11 mouse cellular contexts compared by ENCODE assay signal in genomic region chr9:122687170-122687569, GRCm38 (mm10). TPM values are rescaled to one million over a fixed set of nuclear protein-coding genes. Genes with fewer than 3 reads are reported as not detected.
DNase-seq lines count a peak whose midpoint lies in the region; ATAC-seq and TF ChIP-seq lines count a peak whose summit lies in the region.
"Had no signal": no experiment of that assay in that cellular context is flagged by ENCODE, and none has a peak within 500 bp of the region (broad histone marks: within the 10 kb centered on the region; RNA-seq: fewer than 3 reads in every experiment).

No protein-coding gene starts in this region.

- H3K9me3 ChIP-seq in intestine, postnatal 0 days (ENCODE audit: control insufficient read depth) = no peaks in the 10 kb centered on the region
- H3K9me3 ChIP-seq in intestine, embryonic 16.5 days (ENCODE audit: control insufficient read depth, low read length) = no peaks in the 10 kb centered on the region
- H3K9me3 ChIP-seq in CH12.LX (replicated peaks; ENCODE audit: low read length) = no peaks in the 10 kb centered on the region
- no peaks in the 10 kb centered on the region for H3K9me3 ChIP-seq in stomach, postnatal 0 days (ENCODE audit: control insufficient read depth, low read length)
- H3K9me3 ChIP-seq: embryonic facial prominence, embryonic 13.5 days had no signal

- H3K27ac ChIP-seq in intestine, postnatal 0 days (ENCODE audit: low read depth, low read length) = no peak overlapping the region
- no peak overlapping the region for H3K27ac ChIP-seq in intestine, embryonic 16.5 days (ENCODE audit: low read length)
- H3K27ac ChIP-seq in CH12.LX (ENCODE audit: insufficient read depth, low read depth) = no peak overlapping the region
- H3K27ac ChIP-seq in stomach, postnatal 0 days (replicated peaks) = no peak overlapping the region
- H3K27ac ChIP-seq: embryonic facial prominence, embryonic 13.5 days had no signal

- H3K4me3 ChIP-seq in intestine, postnatal 0 days (ENCODE audit: low read depth, low read length) = no peak overlapping the region
- H3K4me3 ChIP-seq in intestine, embryonic 16.5 days (ENCODE audit: low read length) = no peak overlapping the region
- H3K4me3 ChIP-seq in CH12.LX (replicated peaks in 1 of 3; ENCODE audit: low read depth in 2 of 3, low read length in 2 of 3, poor library complexity in 1 of 3) = no peak overlapping the region
- H3K4me3 ChIP-seq in stomach, postnatal 0 days (ENCODE audit: low read depth, low read length) = no peak overlapping the region
- H3K4me3 ChIP-seq: embryonic facial prominence, embryonic 13.5 days had no signal

- peak; percentile 69 for TF ChIP-seq CTCF in intestine, postnatal 0 days (IDR thresholded peaks at IDR 0.05; ENCODE audit: low read depth)
- peak in 1 of 2 experiments; percentile 71; a peak in 2 of 4 replicates for TF ChIP-seq CTCF in CH12.LX (conservative IDR thresholded peaks at IDR 0.05 in 1 of 2, IDR thresholded peaks at IDR 0.05 in 1 of 2; ENCODE audit: low read depth in 2 of 2, low read length in 2 of 2)
- peak; percentile 74 for TF ChIP-seq CTCF in stomach, postnatal 0 days (IDR thresholded peaks at IDR 0.05; ENCODE audit: low read depth)

- dilution Hi-C loops in CH12.LX (cut with MboI; ENCODE audit: extremely low pct_ligation_motif_present, extremely low pct_unique_long_range_greater_than_20kb, low sequenced_read_pairs) = no loop called here

- no peak for TF ChIP-seq EP300 in CH12.LX (IDR thresholded peaks at IDR 0.05; ENCODE audit: low read length)
- no peak for TF ChIP-seq EP300 in stomach, postnatal 0 days (optimal IDR thresholded peaks at IDR 0.05)

- in situ Hi-C loops in CH12.LX (cut with MboI; ENCODE audit: low pct_ligation_motif_present, low pct_unique_long_range_greater_than_20kb, low sequenced_read_pairs) = loop anchor here (10.0 to 25.0 kb wide), 2 partner anchors 72 to 225 kb away; no protein-coding TSS in a partner anchor

- no peaks in the 10 kb centered on the region for H3K79me2 ChIP-seq in CH12.LX (replicated peaks; ENCODE audit: control insufficient read depth, extremely low read depth, insufficient read depth, poor library complexity, severe bottlenecking)

- H3K4me1 ChIP-seq in intestine, postnatal 0 days (replicated peaks; ENCODE audit: control insufficient read depth, insufficient read depth, low read length) = no peaks in the 10 kb centered on the region
- H3K4me1 ChIP-seq in intestine, embryonic 16.5 days (ENCODE audit: control insufficient read depth, insufficient read depth, low read length) = no peaks in the 10 kb centered on the region
- H3K4me1 ChIP-seq in CH12.LX (ENCODE audit: control insufficient read depth in 1 of 2, insufficient read depth in 2 of 2) = peaks cover 0 to 16% of the 10 kb centered on the region in 2 experiments; a peak in 2 of 4 replicates
- H3K4me1 ChIP-seq in stomach, postnatal 0 days (replicated peaks; ENCODE audit: control insufficient read depth, insufficient read depth) = no peaks in the 10 kb centered on the region
- H3K4me1 ChIP-seq: embryonic facial prominence, embryonic 13.5 days had no signal

- peak; percentile 27 for DNase-seq in adrenal gland, adult 2 months
- no peak for DNase-seq in adrenal gland, postnatal 4 days (ENCODE audit: low spot score in 2 of 2)
- peak; percentile 33 for DNase-seq in CH12.LX (ENCODE audit: extremely low read depth)
- peak; percentile 38 for DNase-seq in kidney, postnatal 10 days
- no peak for DNase-seq in stomach, postnatal 0 days (ENCODE audit: low spot score)
- no peak for DNase-seq in gastrocnemius, adult 8-10 months (ENCODE audit: low spot score in 2 of 2)

- peak; percentile 64 for TF ChIP-seq RAD21 in CH12.LX (IDR thresholded peaks at IDR 0.05; ENCODE audit: low read depth, low read length)

- H3K9ac ChIP-seq in intestine, postnatal 0 days (ENCODE audit: low read depth, low read length) = no peak overlapping the region
- H3K9ac ChIP-seq in intestine, embryonic 16.5 days (ENCODE audit: low read depth, low read length) = no peak overlapping the region
- H3K9ac ChIP-seq in CH12.LX (ENCODE audit: insufficient read depth, low read depth) = no peak overlapping the region
- no peak overlapping the region for H3K9ac ChIP-seq in stomach, postnatal 0 days (ENCODE audit: low read length)
- H3K9ac ChIP-seq: embryonic facial prominence, embryonic 13.5 days had no signal

- no peak overlapping the region for H3K4me2 ChIP-seq in intestine, postnatal 0 days (replicated peaks; ENCODE audit: low read depth)
- no peak overlapping the region for H3K4me2 ChIP-seq in intestine, embryonic 16.5 days (ENCODE audit: low read depth, low read length)
- H3K4me2 ChIP-seq in CH12.LX (ENCODE audit: insufficient read depth, low read depth, poor library complexity, severe bottlenecking) = no peak overlapping the region
- H3K4me2 ChIP-seq in stomach, postnatal 0 days (replicated peaks; ENCODE audit: low read depth) = no peak overlapping the region
- H3K4me2 ChIP-seq: embryonic facial prominence, embryonic 13.5 days had no signal

- ATAC-seq in intestine, postnatal 0 days = no peak
- no peak for ATAC-seq in intestine, embryonic 16.5 days
- ATAC-seq in stomach, postnatal 0 days (ENCODE audit: low FRiP score, low TSS enrichment) = no peak

- H3K27me3 ChIP-seq in intestine, postnatal 0 days (replicated peaks; ENCODE audit: control insufficient read depth, insufficient read depth, low read length) = no peaks in the 10 kb centered on the region
- H3K27me3 ChIP-seq in intestine, embryonic 16.5 days (replicated peaks; ENCODE audit: control insufficient read depth, insufficient read depth, low read length) = no peaks in the 10 kb centered on the region
- H3K27me3 ChIP-seq in CH12.LX (replicated peaks) = peaks cover 29% of the 10 kb centered on the region
- no peaks in the 10 kb centered on the region for H3K27me3 ChIP-seq in stomach, postnatal 0 days (ENCODE audit: control insufficient read depth, insufficient read depth, low read length)
- H3K27me3 ChIP-seq: embryonic facial prominence, embryonic 13.5 days had no signal

- TF ChIP-seq POLR2A in CH12.LX (IDR thresholded peaks at IDR 0.05; ENCODE audit: low read depth, low read length) = no peak

- WGBS in intestine, postnatal 0 days = 22% methylated on average over 4 of the region's 4 CpGs
- 27% methylated on average over 4 of the region's 4 CpGs for WGBS in intestine, embryonic 16.5 days
- WGBS in stomach, postnatal 0 days = 32% methylated on average over 4 of the region's 4 CpGs

- H3K36me3 ChIP-seq in intestine, postnatal 0 days (ENCODE audit: control insufficient read depth, insufficient read depth) = no peaks in the 10 kb centered on the region
- no peaks in the 10 kb centered on the region for H3K36me3 ChIP-seq in intestine, embryonic 16.5 days (ENCODE audit: control insufficient read depth, insufficient read depth, low read length)
- no peaks in the 10 kb centered on the region for H3K36me3 ChIP-seq in CH12.LX (replicated peaks in 1 of 2; ENCODE audit: control insufficient read depth in 1 of 2, insufficient read depth in 1 of 2, low read length in 1 of 2)
- no peaks in the 10 kb centered on the region for H3K36me3 ChIP-seq in stomach, postnatal 0 days (ENCODE audit: control insufficient read depth, insufficient read depth, low read length)
- H3K36me3 ChIP-seq: embryonic facial prominence, embryonic 13.5 days had no signal

TF ChIP-seq in CH12.LX, 34 proteins besides CTCF, POLR2A, EP300 and RAD21:
- TF ChIP-seq ZKSCAN1 (IDR thresholded peaks at IDR 0.05; ENCODE audit: borderline replicate concordance, low read depth, low read length) (no peak), SMC3 (IDR thresholded peaks at IDR 0.05; ENCODE audit: low read depth, low read length) (peak; percentile 65)

RNA-seq across cellular contexts. Expression of gene Topaz1, which starts 60.0 kb away (rescaled TPM):
- not detected for total RNA-seq in adrenal gland, adult 2 months (2021)
- not detected in 2 replicates for polyA plus RNA-seq in adrenal gland, adult 2 months (2012; rRNA removed)
- under 1 TPM in 1 of 2 experiments, not detected in 1; 0.06 TPM for total RNA-seq in adrenal gland, postnatal 4 days (2021)
- 0.04 and 0.16 TPM in 2 replicates for polyA plus RNA-seq in intestine, postnatal 0 days (2015; fragmentation: Nextera tagmentation; extraction: Ambion mirVana)
- polyA plus RNA-seq in intestine, embryonic 16.5 days (2015; fragmentation: Nextera tagmentation; extraction: Ambion mirVana) = not detected in 2 replicates
- total RNA-seq in CH12.LX (2012; rRNA removed) (not detected in 2 replicates), CH12.LX (2014; rRNA removed) (0.05 TPM in 1 of 2 replicates, not detected in the other)
- not detected in 2 replicates for polyA plus RNA-seq in CH12.LX (2012; ENCODE audit: insufficient read length, low read depth)
- not detected in 2 replicates for polyA plus RNA-seq in stomach, postnatal 0 days (2015; fragmentation: Nextera tagmentation; extraction: Ambion mirVana)
- total RNA-seq in gastrocnemius, adult 8-10 months (2022) = not detected
- total RNA-seq: left cerebral cortex, postnatal 36 days had no signal
- polyA plus RNA-seq: C2C12 had no signal

Comparison
In these comparisons a context has a peak if more than half of its experiments do, and no peak if none do; other contexts are left out.
1. DNase-seq: peak in adrenal gland, adult 2 months (single experiment), CH12.LX (single experiment) and kidney, postnatal 10 days (single experiment); none in adrenal gland, postnatal 4 days (0 of 2), stomach, postnatal 0 days (single experiment) and gastrocnemius, adult 8-10 months (0 of 2).